Mouse (Mus musculus): ENCODE measurements around the gene Sar1a. TPM values are rescaled to one million over a fixed set of nuclear protein-coding genes. Genes with fewer than 3 reads are reported as not detected.

Gene Sar1a
- total RNA-seq, 1 experiment, result 145 TPM

- peaks cover 0 to 6% of the 10 kb centered on the region in 2 experiments; a peak in 1 of 4 replicates for H3K4me1 ChIP-seq (ENCODE audit: control insufficient read depth in 2 of 2, insufficient read depth in 2 of 2, low read length in 2 of 2, poor library complexity in 1 of 2)
- TF ChIP-seq ZNF384 (IDR thresholded peaks at IDR 0.05; ENCODE audit: low read depth, low read length) (no peak), HCFC1 (IDR thresholded peaks at IDR 0.05; ENCODE audit: borderline replicate concordance, insufficient read depth, low read length) (no peak), CHD2 (IDR thresholded peaks at IDR 0.05; ENCODE audit: low read depth, low read length) (no peak), ZC3H11A (IDR thresholded peaks at IDR 0.05; ENCODE audit: borderline replicate concordance, low read depth, low read length) (no peak), MAFK (IDR thresholded peaks at IDR 0.05; ENCODE audit: insufficient read depth, low read depth, low read length) (no peak)
- DNase-seq (ENCODE audit: low read depth, low spot score), result no peak
- H3K9ac ChIP-seq (ENCODE audit: insufficient read depth, low read depth, low read length, poor library complexity, severe bottlenecking), result no peak overlapping the region
- no peaks in the 10 kb centered on the region for H3K36me3 ChIP-seq (ENCODE audit: control insufficient read depth, insufficient read depth, low read length, poor library complexity, severe bottlenecking)
- in situ Hi-C loops (cut with MboI; ENCODE audit: low sequenced_read_pairs in 2 of 2, unreplicated experiment in 2 of 2), result no loop called here
- no peak overlapping the region for H3K27ac ChIP-seq (ENCODE audit: insufficient read depth, low read depth, low read length, poor library complexity, severe bottlenecking)
- H3K9me3 ChIP-seq (ENCODE audit: control insufficient read depth, insufficient read depth, low read depth, low read length), result no peaks in the 10 kb centered on the region
- H3K4me3 ChIP-seq (ENCODE audit: insufficient read depth in 1 of 2, low read depth in 1 of 2, low read length in 2 of 2, poor library complexity in 1 of 2, severe bottlenecking in 1 of 2), result no peak overlapping the region
Observed at GRCm38 (mm10) chr10:61729181-61729580, 49.1 kb downstream of the Sar1a start.

- Histone ChIP-seq H3K9me3 (ENCODE audit: control insufficient read depth, insufficient read depth, low read depth, low read length) (no peaks in the 10 kb centered on the region), H3K36me3 (ENCODE audit: control insufficient read depth, insufficient read depth, low read length, poor library complexity, severe bottlenecking) (no peaks in the 10 kb centered on the region), H3K27ac (ENCODE audit: insufficient read depth, low read depth, low read length, poor library complexity, severe bottlenecking) (no peak overlapping the region), H3K4me1 (ENCODE audit: control insufficient read depth in 2 of 2, insufficient read depth in 2 of 2, low read length in 2 of 2, poor library complexity in 1 of 2) (peaks cover 0 to 6% of the 10 kb centered on the region in 2 experiments; a peak in 1 of 4 replicates), H3K9ac (ENCODE audit: insufficient read depth, low read depth, low read length, poor library complexity, severe bottlenecking) (no peak overlapping the region), H3K4me3 (ENCODE audit: insufficient read depth in 1 of 2, low read depth in 1 of 2, low read length in 2 of 2, poor library complexity in 1 of 2, severe bottlenecking in 1 of 2) (no peak overlapping the region)
- TF ChIP-seq HCFC1 (IDR thresholded peaks at IDR 0.05; ENCODE audit: borderline replicate concordance, insufficient read depth, low read length) (no peak), ZNF384 (IDR thresholded peaks at IDR 0.05; ENCODE audit: low read depth, low read length) (no peak), MAFK (IDR thresholded peaks at IDR 0.05; ENCODE audit: insufficient read depth, low read depth, low read length) (no peak), ZC3H11A (IDR thresholded peaks at IDR 0.05; ENCODE audit: borderline replicate concordance, low read depth, low read length) (no peak), CHD2 (IDR thresholded peaks at IDR 0.05; ENCODE audit: low read depth, low read length) (no peak)
- in situ Hi-C loops (cut with MboI; ENCODE audit: low sequenced_read_pairs in 2 of 2, unreplicated experiment in 2 of 2), result no loop called here
- no peak for DNase-seq (ENCODE audit: low read depth, low spot score)
Observed at GRCm38 (mm10) chr10:61730171-61730570, 50.1 kb downstream of the Sar1a start.

GRCm38 (mm10) chr10:61734377-61734776 lies 54.3 kb downstream of the Sar1a start:
- H3K4me1 ChIP-seq (ENCODE audit: control insufficient read depth in 2 of 2, insufficient read depth in 2 of 2, low read length in 2 of 2, poor library complexity in 1 of 2), result peaks cover 0 to 6% of the 10 kb centered on the region in 2 experiments; a peak in 1 of 4 replicates
- peak; percentile 43 for DNase-seq (ENCODE audit: low read depth, low spot score)
- TF ChIP-seq CHD2 (IDR thresholded peaks at IDR 0.05; ENCODE audit: low read depth, low read length), result no peak
- TF ChIP-seq ZC3H11A (IDR thresholded peaks at IDR 0.05; ENCODE audit: borderline replicate concordance, low read depth, low read length), result no peak
- TF ChIP-seq ZNF384 (IDR thresholded peaks at IDR 0.05; ENCODE audit: low read depth, low read length), result no peak
- TF ChIP-seq HCFC1 (IDR thresholded peaks at IDR 0.05; ENCODE audit: borderline replicate concordance, insufficient read depth, low read length), result no peak
- no peak for TF ChIP-seq MAFK (IDR thresholded peaks at IDR 0.05; ENCODE audit: insufficient read depth, low read depth, low read length)
- H3K4me3 ChIP-seq (ENCODE audit: insufficient read depth in 1 of 2, low read depth in 1 of 2, low read length in 2 of 2, poor library complexity in 1 of 2, severe bottlenecking in 1 of 2), result no peak overlapping the region
- H3K27ac ChIP-seq (ENCODE audit: insufficient read depth, low read depth, low read length, poor library complexity, severe bottlenecking), result no peak overlapping the region
- no peaks in the 10 kb centered on the region for H3K36me3 ChIP-seq (ENCODE audit: control insufficient read depth, insufficient read depth, low read length, poor library complexity, severe bottlenecking)
- in situ Hi-C loops (cut with MboI; ENCODE audit: low sequenced_read_pairs in 2 of 2, unreplicated experiment in 2 of 2), result no loop called here
- H3K9ac ChIP-seq (ENCODE audit: insufficient read depth, low read depth, low read length, poor library complexity, severe bottlenecking), result no peak overlapping the region
- no peaks in the 10 kb centered on the region for H3K9me3 ChIP-seq (ENCODE audit: control insufficient read depth, insufficient read depth, low read depth, low read length)

- Histone ChIP-seq H3K9ac (ENCODE audit: insufficient read depth, low read depth, low read length, poor library complexity, severe bottlenecking) (no peak overlapping the region), H3K4me1 (ENCODE audit: control insufficient read depth in 2 of 2, insufficient read depth in 2 of 2, low read length in 2 of 2, poor library complexity in 1 of 2) (peaks cover 0 to 6% of the 10 kb centered on the region in 2 experiments; a peak in 1 of 4 replicates), H3K9me3 (ENCODE audit: control insufficient read depth, insufficient read depth, low read depth, low read length) (no peaks in the 10 kb centered on the region), H3K27ac (ENCODE audit: insufficient read depth, low read depth, low read length, poor library complexity, severe bottlenecking) (no peak overlapping the region), H3K36me3 (ENCODE audit: control insufficient read depth, insufficient read depth, low read length, poor library complexity, severe bottlenecking) (peaks cover 7% of the 10 kb centered on the region; the same call in 1 of the 2 replicates), H3K4me3 (ENCODE audit: insufficient read depth in 1 of 2, low read depth in 1 of 2, low read length in 2 of 2, poor library complexity in 1 of 2, severe bottlenecking in 1 of 2) (no peak overlapping the region)
- TF ChIP-seq ZC3H11A (IDR thresholded peaks at IDR 0.05; ENCODE audit: borderline replicate concordance, low read depth, low read length) (no peak), HCFC1 (IDR thresholded peaks at IDR 0.05; ENCODE audit: borderline replicate concordance, insufficient read depth, low read length) (no peak), ZNF384 (IDR thresholded peaks at IDR 0.05; ENCODE audit: low read depth, low read length) (no peak), CHD2 (IDR thresholded peaks at IDR 0.05; ENCODE audit: low read depth, low read length) (no peak), MAFK (IDR thresholded peaks at IDR 0.05; ENCODE audit: insufficient read depth, low read depth, low read length) (no peak)
- in situ Hi-C loops (cut with MboI; ENCODE audit: low sequenced_read_pairs in 2 of 2, unreplicated experiment in 2 of 2), result no loop called here
- no peak for DNase-seq (ENCODE audit: low read depth, low spot score)
Observed at GRCm38 (mm10) chr10:61736671-61737078, 56.6 kb downstream of the Sar1a start.
